Mouse (Mus musculus) heart, postnatal 0 days (tissue): ENCODE measurements around the gene Lpar1. TPM values are rescaled to one million over a fixed set of nuclear protein-coding genes. Genes with fewer than 3 reads are reported as not detected.

Experiments used
- ATAC-seq: fragments of 200-750 bp; cut with Nextera tagmentation; 2 replicates; pipeline ENCODE4 v1.8.0; 2017; ENCODE audit warnings: low read depth, moderate number of reproducible peaks, moderate library complexity; ENCODE audit not compliant: insufficient read depth
- DNase-seq: peaks from one replicate; pipeline ENCODE4 v3.0.0-alpha.2; 2016; ENCODE audit warnings: low spot score
- H3K27ac ChIP-seq: fragments of 300-500 bp; sonication (generic); 2 replicates; pipeline ENCODE4 v1.5.1; 2014; ENCODE audit warnings: low read depth, mild to moderate bottlenecking
- H3K27me3 ChIP-seq: fragments of 300-500 bp; sonication (generic); 2 replicates; pipeline ENCODE4 v1.6.1; 2014; ENCODE audit warnings: low read length, mixed read lengths; ENCODE audit not compliant: control insufficient read depth, insufficient read depth
- H3K36me3 ChIP-seq: fragments of 300-500 bp; sonication (generic); replicated peaks from 2 replicates; pipeline ENCODE4 v1.6.1; 2014; ENCODE audit warnings: low read length, mixed read lengths; ENCODE audit not compliant: control insufficient read depth, insufficient read depth
- H3K4me1 ChIP-seq: fragments of 300-500 bp; sonication (generic); 2 replicates; pipeline ENCODE4 v1.6.1; 2014; ENCODE audit warnings: antibody characterized with exemption; ENCODE audit not compliant: control insufficient read depth, insufficient read depth
- H3K4me2 ChIP-seq: fragments of 300-500 bp; sonication (generic); 2 replicates; pipeline ENCODE4 v1.6.1; 2014; ENCODE audit warnings: low read depth, mild to moderate bottlenecking, low read length, moderate library complexity
- H3K4me3 ChIP-seq: fragments of 300-500 bp; sonication (generic); 2 replicates; pipeline ENCODE4 v1.5.1; 2014; ENCODE audit warnings: low read depth, low read length
- H3K9ac ChIP-seq: fragments of 300-500 bp; sonication (generic); replicated peaks from 2 replicates; pipeline ENCODE4 v1.6.1; 2014; ENCODE audit warnings: low read depth, low read length, mixed read lengths
- H3K9me3 ChIP-seq: fragments of 300-500 bp; sonication (generic); replicated peaks from 2 replicates; pipeline ENCODE4 v1.6.1; 2016; ENCODE audit warnings: low read length; ENCODE audit not compliant: control insufficient read depth
- CTCF ChIP-seq: IDR thresholded peaks from 2 replicates; pipeline ENCODE4 v1.5.1; 2016; ENCODE audit warnings: antibody characterized with exemption, control low read depth, low read depth
- EP300 ChIP-seq: IDR thresholded peaks from 2 replicates; pipeline ENCODE4 v1.6.1; 2016; ENCODE audit warnings: antibody characterized with exemption, low read depth
- WGBS: fragments of 180-500 bp; shearing (Covaris S2); extraction: QIAGEN DNeasy Blood & Tissue Kit; methylation state at CpG from one replicate; pipeline ENCODE4 v1.1.7; 2014; 5-methylcytosine and 5-hydroxymethylcytosine counted together
- polyA plus RNA-seq: library from polyadenylated mRNA; unstranded; fragments of >200 nt; fragmentation: Nextera tagmentation; extraction: Ambion mirVana; gene quantifications from 2 replicates; pipeline ENCODE4 v1.2.1, GENCODE M21; 2015
- total RNA-seq: library from RNA; depleted of rRNA; stranded (reverse); fragments of >200 nt; gene quantifications from 2 replicates; pipeline ENCODE4 v1.2.3, GENCODE M21; 2014; ENCODE audit warnings: low replicate concordance

Gene Lpar1
- total and polyA plus RNA-seq, 2 experiments from 2014 or later = 11.6 to 13.3 TPM

GRCm38 (mm10) chr4:58445846-58446245 lies 107.9 kb downstream of the Lpar1 start:
- H3K4me2 ChIP-seq = no peak overlapping the region

GRCm38 (mm10) chr4:58442338-58442737 lies 111.4 kb downstream of the Lpar1 start:
- Histone ChIP-seq H3K4me1 (no peaks in the 10 kb centered on the region), H3K9ac (no peak overlapping the region), H3K27me3 (no peaks in the 10 kb centered on the region), H3K9me3 (no peaks in the 10 kb centered on the region), H3K4me3 (no peak overlapping the region), H3K36me3 (no peaks in the 10 kb centered on the region), H3K27ac (no peak overlapping the region), H3K4me2 (no peak overlapping the region)
- DNase-seq (no peak), ATAC-seq (no peak)
- 44% methylated on average over 5 of the region's 5 CpGs for WGBS
- TF ChIP-seq EP300 (no peak), CTCF (no peak)

More at GRCm38 (mm10) chr4:58445846-58446245, 107.9 kb downstream of the Lpar1 start:
- Histone ChIP-seq H3K27me3 (no peaks in the 10 kb centered on the region), H3K9me3 (no peaks in the 10 kb centered on the region), H3K4me3 (no peak overlapping the region), H3K9ac (no peak overlapping the region), H3K36me3 (no peaks in the 10 kb centered on the region), H3K27ac (no peak overlapping the region), H3K4me1 (no peaks in the 10 kb centered on the region)
- 65% methylated on average over 6 of the region's 6 CpGs for WGBS
- no peak for ATAC-seq
- no peak for DNase-seq
- no peak for TF ChIP-seq CTCF
- no peak for TF ChIP-seq EP300

GRCm38 (mm10) chr4:58438654-58439053 lies 115.0 kb downstream of the Lpar1 start:
- Histone ChIP-seq H3K27me3 (no peaks in the 10 kb centered on the region), H3K4me3 (no peak overlapping the region), H3K36me3 (no peaks in the 10 kb centered on the region), H3K9me3 (no peaks in the 10 kb centered on the region), H3K4me1 (no peaks in the 10 kb centered on the region), H3K27ac (no peak overlapping the region), H3K4me2 (no peak overlapping the region), H3K9ac (no peak overlapping the region)
- no peak for TF ChIP-seq EP300
- TF ChIP-seq CTCF = no peak
- DNase-seq = no peak
- ATAC-seq = no peak
- WGBS = 83% methylated on average over 7 of the region's 7 CpGs

GRCm38 (mm10) chr4:58437271-58437670 lies 116.4 kb downstream of the Lpar1 start:
- Histone ChIP-seq H3K9ac (no peak overlapping the region), H3K27ac (no peak overlapping the region), H3K4me3 (no peak overlapping the region), H3K9me3 (no peaks in the 10 kb centered on the region), H3K27me3 (no peaks in the 10 kb centered on the region), H3K4me2 (no peak overlapping the region), H3K36me3 (no peaks in the 10 kb centered on the region), H3K4me1 (no peaks in the 10 kb centered on the region)
- ATAC-seq (no peak), DNase-seq (no peak)
- TF ChIP-seq EP300 (no peak), CTCF (0 out of 2 replicates have a peak, but pooled peaks have one; percentile 8)
- WGBS = 80% methylated on average over 15 of the region's 15 CpGs

GRCm38 (mm10) chr4:58423276-58423930 lies 130.3 kb downstream of the Lpar1 start:
- H3K27me3 ChIP-seq = no peaks in the 10 kb centered on the region
- no peaks in the 10 kb centered on the region for H3K9me3 ChIP-seq
- no peak overlapping the region for H3K4me3 ChIP-seq
- peaks cover 4% of the 10 kb centered on the region; the same call in 1 of the 2 replicates for H3K4me1 ChIP-seq
- ATAC-seq (no peak; the same call in 1 of the 2 replicates), DNase-seq (no peak)
- H3K4me2 ChIP-seq = no peak overlapping the region
- WGBS = 35% methylated on average over 9 of the region's 9 CpGs
- no peak overlapping the region for H3K9ac ChIP-seq
- no peak for TF ChIP-seq CTCF
- no peak for TF ChIP-seq EP300
- H3K27ac ChIP-seq = no peak overlapping the region
- no peaks in the 10 kb centered on the region for H3K36me3 ChIP-seq

- H3K27ac ChIP-seq = no peak overlapping the region
- 26% methylated on average over 5 of the region's 5 CpGs for WGBS
- peaks cover 4% of the 10 kb centered on the region; the same call in 1 of the 2 replicates for H3K4me1 ChIP-seq
- H3K27me3 ChIP-seq = no peaks in the 10 kb centered on the region
- H3K9me3 ChIP-seq = no peaks in the 10 kb centered on the region
- ATAC-seq (no peak), DNase-seq (no peak)
- H3K36me3 ChIP-seq = no peaks in the 10 kb centered on the region
- no peak overlapping the region for H3K4me3 ChIP-seq
- no peak overlapping the region for H3K4me2 ChIP-seq
- TF ChIP-seq EP300 = no peak
- TF ChIP-seq CTCF = peak; percentile 54
- no peak overlapping the region for H3K9ac ChIP-seq
Observed at GRCm38 (mm10) chr4:58419225-58419624, 134.5 kb downstream of the Lpar1 start.
